Mouse (Mus musculus) urinary bladder, adult 18-20 months (tissue): ENCODE data around the gene Cltrn.

ENCODE experiments used
- DNase-seq, 2 experiments: peaks; one replicate each; pipeline ENCODE4 v3.0.0; 2022; ENCODE audit warnings: low spot score in 2 of 2, mixed read lengths in 2 of 2

Cltrn gene

GRCm38 (mm10) chrX:164088582-164088981 is at the start of gene Cltrn:
Gene Cltrn, plus strand, starts transcription at chrX:164088830.
- DNase-seq, result no peak

- no peak for DNase-seq
These were observed 49.7 kb upstream of the Cltrn start for GRCm38 (mm10) chrX:164038882-164039281.

- DNase-seq, result no peak
These were observed 46.6 kb upstream of the Cltrn start for GRCm38 (mm10) chrX:164042069-164042468.

- no peak for DNase-seq
These were observed 41.9 kb upstream of the Cltrn start for GRCm38 (mm10) chrX:164046736-164047135.

GRCm38 (mm10) chrX:164055726-164056125 is 32.9 kb upstream of the Cltrn start:
- DNase-seq, result no peak

GRCm38 (mm10) chrX:164058523-164058922 is 30.1 kb upstream of the Cltrn start:
- no peak for DNase-seq

GRCm38 (mm10) chrX:164059070-164059469 is 29.6 kb upstream of the Cltrn start:
- DNase-seq, result no peak

GRCm38 (mm10) chrX:164066185-164066584 is 22.4 kb upstream of the Cltrn start:
- peak; percentile 13 to 27 for DNase-seq

GRCm38 (mm10) chrX:164068968-164069367 is 19.7 kb upstream of the Cltrn start:
- no peak for DNase-seq

GRCm38 (mm10) chrX:164076040-164076775 is 12.4 kb upstream of the Cltrn start, which contains the start of gene Siah1b:
Gene Siah1b, minus strand, starts transcription at chrX:164076493.
- DNase-seq, result peak; percentile 82 to 86

GRCm38 (mm10) chrX:164082030-164082429 is 6.6 kb upstream of the Cltrn start:
- no peak for DNase-seq

- DNase-seq, result no peak
These were observed 1.3 kb downstream of the Cltrn start for GRCm38 (mm10) chrX:164089916-164090315.

- DNase-seq, result no peak
These were observed 3.9 kb downstream of the Cltrn start for GRCm38 (mm10) chrX:164092300-164093169.

- DNase-seq, result no peak
These were observed 4.8 kb downstream of the Cltrn start for GRCm38 (mm10) chrX:164093435-164093834.

GRCm38 (mm10) chrX:164095838-164096237 is 7.2 kb downstream of the Cltrn start:
- DNase-seq, result no peak

- DNase-seq, result no peak
These were observed 12.9 kb downstream of the Cltrn start for GRCm38 (mm10) chrX:164101483-164101882.

GRCm38 (mm10) chrX:164102198-164102597 is 13.6 kb downstream of the Cltrn start:
- DNase-seq, result no peak

- DNase-seq, result no peak
These were observed 14.0 kb downstream of the Cltrn start for GRCm38 (mm10) chrX:164102656-164103055.

GRCm38 (mm10) chrX:164111146-164111545 is 22.5 kb downstream of the Cltrn start:
- DNase-seq, result no peak

GRCm38 (mm10) chrX:164113744-164114143 is 25.1 kb downstream of the Cltrn start:
- no peak for DNase-seq

- no peak for DNase-seq
These were observed 35.3 kb downstream of the Cltrn start for GRCm38 (mm10) chrX:164123942-164124341.

- no peak for DNase-seq
These were observed 44.9 kb downstream of the Cltrn start for GRCm38 (mm10) chrX:164133531-164133930.
